Mouse (Mus musculus) adrenal gland, postnatal 0 days (tissue): Measurements from ENCODE around the gene 4932414N04Rik. TPM values are rescaled to one million over a fixed set of nuclear protein-coding genes. Genes with fewer than 3 reads are reported as not detected.

Experiments used
- polyA plus RNA-seq: library from polyadenylated mRNA; unstranded; fragments of >200 nt; fragmentation: Nextera tagmentation; extraction: Ambion mirVana; gene quantifications from 2 replicates; pipeline ENCODE4 v1.2.1, GENCODE M21; 2015

The 4932414N04Rik gene
- polyA plus RNA-seq: not detected in 2 replicates

DNA sequence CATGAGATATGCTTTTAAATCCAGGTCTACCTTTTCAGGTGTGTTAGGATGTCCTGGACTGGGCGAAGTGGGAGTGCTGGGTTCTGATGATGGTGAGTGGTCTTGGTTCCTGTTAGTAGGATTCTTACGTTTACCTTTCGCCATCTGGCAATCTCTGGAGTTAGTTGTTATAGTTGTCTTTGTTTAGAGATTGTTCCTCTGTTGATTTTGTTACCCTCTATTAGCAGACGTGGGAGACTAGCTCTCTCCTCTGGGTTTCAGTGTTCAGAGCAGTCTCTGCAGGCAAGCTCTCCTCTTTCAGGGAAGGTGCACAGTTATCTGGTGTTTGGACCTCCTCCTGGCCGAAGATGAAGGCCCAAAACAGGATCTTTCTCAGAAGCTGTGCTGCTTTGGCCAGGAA, at the start of gene 4932414N04Rik:
4932414N04Rik (plus strand) TSS at position 301 of the 400 bp plus-strand sequence.

Other genes with a start within 250 kb of the 4932414N04Rik start
- gene Stk39, start 184.2 kb upstream of the 4932414N04Rik start, polyA plus RNA-seq: 26.2 and 49.4 TPM in 2 replicates
- gene 4933409G03Rik, start 74.1 kb upstream of the 4932414N04Rik start, polyA plus RNA-seq: not detected in 2 replicates
- 8.5 and 9.9 TPM in 2 replicates for gene Cers6, start 205.0 kb downstream of the 4932414N04Rik start, polyA plus RNA-seq